Mouse (Mus musculus): Measurements from ENCODE around the gene Prss46. TPM values are rescaled to one million over a fixed set of nuclear protein-coding genes. Genes with fewer than 3 reads are reported as not detected.
A peak's percentile ranks its signal among the peaks of the same experiment; 100 is the strongest.

The Prss46 gene
- polyA plus RNA-seq, 1 experiment from 2014 or later: not detected

DNA sequence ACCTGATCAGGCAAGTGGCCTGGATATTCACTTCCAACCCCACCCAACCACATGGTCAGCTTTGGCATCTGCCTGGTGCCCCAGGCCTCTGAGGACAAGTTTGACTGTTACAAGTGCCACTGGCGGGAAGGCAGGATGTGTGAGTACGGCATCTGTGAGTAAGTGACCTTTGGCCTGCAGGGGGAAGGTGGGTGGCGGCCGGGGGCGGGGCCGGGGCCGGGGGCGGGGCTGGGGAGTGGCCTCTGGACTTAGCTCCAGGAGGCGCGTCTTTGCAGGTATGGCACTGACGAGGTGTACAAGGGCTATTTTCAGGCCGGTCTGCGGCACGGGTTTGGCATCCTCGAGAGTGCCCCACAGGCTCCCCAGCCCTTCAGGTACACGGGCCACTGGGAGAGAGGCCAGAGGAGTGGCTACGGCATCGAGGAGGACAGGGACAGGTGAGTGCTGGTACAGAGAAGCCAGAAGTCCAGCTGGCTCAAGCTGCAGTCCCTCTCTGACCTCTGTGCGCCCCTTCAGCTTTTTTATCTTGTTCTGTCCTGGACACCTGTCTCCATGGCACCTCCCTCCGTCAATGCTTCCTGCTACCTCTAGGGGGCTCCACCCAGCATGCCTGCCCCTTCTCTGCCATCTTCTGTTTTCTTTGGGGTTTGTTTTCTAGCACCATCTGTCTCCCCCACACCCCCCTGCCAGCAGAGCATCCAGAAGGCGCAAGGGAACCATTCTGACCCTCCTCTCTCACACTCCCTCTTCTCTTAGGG, 45.9 kb downstream of the Prss46 start:
- no peak for ATAC-seq (replicated peaks)
- Histone ChIP-seq H3K9me3 (no peaks in the 10 kb centered on the region), H3K9ac (no peak overlapping the region), H3K4me1 (no peaks in the 10 kb centered on the region), H3K4me3 (no peak overlapping the region), H3K4me2 (no peak overlapping the region), H3K36me3 (replicated peaks) (no peaks in the 10 kb centered on the region), H3K27me3 (replicated peaks) (0 out of 2 replicates have a peak, but pooled peaks cover 3% of the 10 kb centered on the region), H3K27ac (no peak overlapping the region)
- WGBS: 15% methylated on average over 21 of the region's 21 CpGs

DNA sequence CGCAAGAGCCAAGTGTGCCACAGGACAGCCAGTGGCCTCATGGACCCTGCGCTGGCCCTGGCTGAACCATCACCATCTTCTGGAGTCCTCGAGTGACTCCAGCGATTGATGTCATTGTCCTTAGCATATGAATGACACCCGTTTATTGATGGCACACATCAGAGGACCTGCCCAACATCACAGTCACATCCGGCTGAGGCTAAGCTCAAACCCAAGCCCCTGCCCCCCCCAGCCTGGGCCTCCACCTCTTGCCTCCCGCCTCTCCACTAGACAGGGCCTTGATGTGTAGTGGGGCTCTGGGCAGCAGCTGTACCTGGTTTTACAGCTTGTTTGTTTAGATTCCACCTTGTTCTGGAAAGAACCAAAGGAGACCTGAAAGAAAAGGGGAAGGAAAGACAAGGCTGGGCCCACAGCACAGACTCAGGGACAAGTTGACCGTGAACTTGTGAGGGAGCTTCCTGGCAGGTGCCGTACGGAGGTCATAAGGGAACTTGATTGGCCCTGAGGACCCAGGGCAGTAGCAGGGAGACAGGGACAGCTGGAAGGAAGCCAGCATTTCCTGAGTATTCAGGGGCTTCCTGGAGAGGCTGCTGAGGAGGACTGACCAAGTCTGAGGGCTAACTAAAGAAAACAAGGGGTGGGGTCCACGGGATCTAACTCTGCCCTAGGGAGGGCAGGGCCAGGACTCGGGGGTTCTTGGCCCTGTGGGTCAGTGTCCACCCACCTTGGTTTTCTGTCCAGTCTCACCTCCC, 46.9 kb downstream of the Prss46 start:
- no peaks in the 10 kb centered on the region for H3K36me3 ChIP-seq (replicated peaks)
- H3K4me3 ChIP-seq: no peak overlapping the region
- H3K4me2 ChIP-seq: no peak overlapping the region
- no peak for ATAC-seq (replicated peaks)
- peaks cover 5% of the 10 kb centered on the region; the same call in 1 of the 2 replicates for H3K4me1 ChIP-seq
- no peak overlapping the region for H3K9ac ChIP-seq
- WGBS: 82% methylated on average over 12 of the region's 12 CpGs
- no peaks in the 10 kb centered on the region for H3K9me3 ChIP-seq
- H3K27me3 ChIP-seq (replicated peaks): 0 out of 2 replicates have a peak, but pooled peaks cover 3% of the 10 kb centered on the region
- H3K27ac ChIP-seq: no peak overlapping the region

DNA sequence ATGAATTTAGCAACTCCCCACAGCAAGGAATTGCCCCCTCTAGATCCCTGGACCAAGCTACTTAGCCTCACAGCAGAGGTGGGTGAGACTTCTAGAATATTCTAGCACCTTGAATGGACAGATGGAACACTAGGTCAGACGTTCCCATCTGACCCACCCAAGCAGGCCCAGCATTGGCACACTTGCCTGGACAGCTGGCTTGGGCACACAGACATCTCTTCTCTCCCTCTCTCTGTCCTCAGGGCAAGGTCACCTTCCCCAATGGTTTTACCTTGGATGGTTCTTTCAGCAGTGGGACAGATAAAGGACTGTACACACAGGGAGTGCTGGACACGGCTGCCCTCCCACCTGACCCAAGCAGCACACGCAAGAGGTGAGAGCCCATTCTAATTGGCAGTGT, 48.2 kb downstream of the Prss46 start:
- Histone ChIP-seq H3K27me3 (replicated peaks) (0 out of 2 replicates have a peak, but pooled peaks cover 3% of the 10 kb centered on the region), H3K9ac (no peak overlapping the region), H3K4me2 (no peak overlapping the region), H3K27ac (no peak overlapping the region), H3K9me3 (no peaks in the 10 kb centered on the region), H3K4me3 (no peak overlapping the region), H3K36me3 (replicated peaks) (no peaks in the 10 kb centered on the region), H3K4me1 (peaks cover 7% of the 10 kb centered on the region; the same call in 1 of the 2 replicates)
- WGBS: 88% methylated on average over 3 of the region's 3 CpGs
- no peak for ATAC-seq (replicated peaks)

DNA sequence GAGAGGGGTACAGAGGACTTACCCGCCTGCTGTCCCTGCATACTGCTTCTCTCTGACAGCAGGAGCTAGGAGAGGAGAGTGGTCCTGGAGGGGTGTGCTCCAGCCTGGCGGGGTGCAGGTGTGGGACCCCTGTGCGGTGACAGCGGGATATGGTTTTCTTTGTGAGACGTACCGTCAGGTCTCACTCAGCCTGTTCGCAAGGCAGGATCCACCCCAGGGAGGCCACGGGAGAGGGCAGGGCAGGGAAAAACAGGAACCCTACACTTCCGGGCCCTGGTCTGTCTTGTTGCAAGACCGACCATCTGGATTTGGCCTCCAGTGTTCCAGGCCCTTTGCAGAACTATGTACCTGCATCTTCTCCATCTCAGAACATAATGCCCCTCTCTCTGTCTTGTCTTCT, 49.1 kb downstream of the Prss46 start:
- H3K9me3 ChIP-seq: no peaks in the 10 kb centered on the region
- H3K4me2 ChIP-seq: no peak overlapping the region
- peaks cover 7% of the 10 kb centered on the region; the same call in 1 of the 2 replicates for H3K4me1 ChIP-seq
- no peaks in the 10 kb centered on the region for H3K36me3 ChIP-seq (replicated peaks)
- no peak overlapping the region for H3K9ac ChIP-seq
- H3K4me3 ChIP-seq: no peak overlapping the region
- 0 out of 2 replicates have a peak, but pooled peaks cover 3% of the 10 kb centered on the region for H3K27me3 ChIP-seq (replicated peaks)
- no peak overlapping the region for H3K27ac ChIP-seq
- ATAC-seq (replicated peaks): no peak
- WGBS: 72% methylated on average over 10 of the region's 10 CpGs

DNA sequence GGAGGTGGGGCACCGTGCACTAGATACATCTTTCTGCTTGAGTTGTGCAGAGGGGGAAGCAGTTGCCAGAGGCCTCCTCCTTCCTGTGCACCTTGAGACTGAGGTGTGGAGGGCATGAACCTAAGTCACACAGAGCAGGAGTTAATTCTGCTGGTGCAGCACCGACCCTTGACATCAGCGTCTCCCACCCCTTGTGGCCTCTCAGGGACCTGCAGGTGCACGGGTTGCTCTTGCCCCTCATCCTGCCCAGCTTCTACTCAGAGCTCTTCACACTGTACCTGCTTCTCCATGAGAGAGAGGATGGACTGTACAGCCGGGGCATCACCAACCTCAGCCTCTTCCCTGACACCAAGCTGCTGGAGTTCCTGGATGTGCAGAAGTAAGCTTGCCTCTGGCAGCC, 51.2 kb downstream of the Prss46 start:
- Histone ChIP-seq H3K4me3 (no peak overlapping the region), H3K27ac (no peak overlapping the region), H3K4me1 (peaks cover 7% of the 10 kb centered on the region; the same call in 1 of the 2 replicates), H3K36me3 (replicated peaks) (no peaks in the 10 kb centered on the region), H3K4me2 (no peak overlapping the region), H3K9me3 (no peaks in the 10 kb centered on the region), H3K27me3 (replicated peaks) (no peaks in the 10 kb centered on the region), H3K9ac (no peak overlapping the region)
- no peak for ATAC-seq (replicated peaks)
- WGBS: 61% methylated on average over 5 of the region's 5 CpGs

DNA sequence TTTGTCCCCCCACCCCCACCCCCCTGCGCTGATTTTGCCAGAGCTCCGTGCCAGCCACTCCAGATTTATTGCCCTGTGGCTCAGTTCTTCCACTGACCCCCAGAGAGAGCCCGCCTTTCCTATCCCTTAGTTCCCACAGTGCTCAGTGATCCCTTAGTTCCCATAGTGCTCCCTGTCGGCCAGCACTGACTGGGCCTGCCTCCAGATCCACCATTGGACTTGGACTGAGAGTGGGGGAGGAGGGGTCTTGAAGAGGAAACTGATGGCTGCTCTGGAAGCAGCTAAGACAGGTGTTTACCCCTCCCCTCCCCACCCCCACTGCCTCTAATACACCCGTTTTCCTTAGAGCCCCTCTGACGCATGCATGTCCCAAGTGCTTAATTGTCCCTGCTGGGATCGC, 51.7 kb downstream of the Prss46 start:
- Histone ChIP-seq H3K4me3 (no peak overlapping the region), H3K9ac (no peak overlapping the region), H3K4me2 (0 out of 2 replicates have a peak overlapping the region, but pooled peaks have one; percentile 1), H3K36me3 (replicated peaks) (no peaks in the 10 kb centered on the region), H3K9me3 (no peaks in the 10 kb centered on the region), H3K4me1 (peaks cover 7% of the 10 kb centered on the region; the same call in 1 of the 2 replicates), H3K27ac (no peak overlapping the region), H3K27me3 (replicated peaks) (no peaks in the 10 kb centered on the region)
- 0 out of 2 replicates have a peak, but pooled peaks have one; percentile 33 for ATAC-seq (replicated peaks)
- WGBS: 14% methylated on average over 7 of the region's 7 CpGs

DNA sequence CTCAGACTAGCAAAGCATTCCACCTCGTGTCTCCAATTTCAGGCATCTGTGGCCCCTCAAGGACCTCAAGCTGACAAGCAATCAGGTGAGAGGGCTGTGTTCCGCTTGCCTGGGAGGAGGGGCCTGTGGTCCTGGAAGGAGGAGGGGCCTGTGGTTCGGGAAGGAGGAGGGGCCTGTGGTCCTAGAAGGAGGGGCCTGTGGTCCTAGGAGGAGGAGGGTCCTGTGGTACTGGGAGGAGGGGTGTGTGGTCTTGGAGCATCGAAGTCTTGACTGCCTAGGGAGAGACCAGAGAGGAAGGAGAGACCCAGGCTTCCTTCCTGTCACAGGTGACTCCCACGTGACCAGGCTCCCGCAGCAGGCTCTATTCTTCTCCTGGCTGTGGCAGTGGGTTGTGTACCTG, 52.3 kb downstream of the Prss46 start:
- H3K9ac ChIP-seq: no peak overlapping the region
- peak; percentile 17; the same call in 1 of the 2 replicates for ATAC-seq (replicated peaks)
- 10% methylated on average over 6 of the region's 6 CpGs for WGBS

DNA sequence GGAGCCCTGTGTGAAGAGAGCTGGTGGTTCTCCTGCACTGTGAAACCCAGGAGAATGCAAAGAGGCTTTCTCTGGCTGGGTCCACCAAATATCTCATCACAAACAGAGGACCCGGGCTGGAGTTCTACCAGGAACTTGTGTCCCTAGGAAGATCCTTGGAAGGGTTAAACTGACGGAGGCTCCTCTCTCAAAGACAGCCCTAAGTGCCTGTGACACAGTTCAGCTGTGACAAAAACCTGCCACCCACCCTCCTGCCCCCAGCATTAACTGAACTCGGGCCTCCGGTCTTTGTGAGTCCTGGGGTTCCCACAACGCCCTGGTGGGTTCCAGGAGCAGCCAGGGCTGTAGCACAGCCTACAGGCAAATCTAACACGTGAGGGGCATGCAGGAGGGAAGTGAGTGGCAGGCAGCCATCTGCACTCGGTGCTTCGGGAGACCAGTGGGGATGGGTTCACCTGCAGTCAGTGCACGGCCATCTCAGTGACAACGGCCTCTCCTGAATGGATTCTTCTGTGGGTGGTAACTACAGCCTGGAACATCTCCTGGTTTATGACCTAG, 55.2 kb downstream of the Prss46 start:
- H3K9me3 ChIP-seq: no peaks in the 10 kb centered on the region
- no peak for ATAC-seq (replicated peaks)
- no peak overlapping the region for H3K9ac ChIP-seq
- no peaks in the 10 kb centered on the region for H3K36me3 ChIP-seq (replicated peaks)
- H3K4me1 ChIP-seq: peaks cover 7% of the 10 kb centered on the region; the same call in 1 of the 2 replicates
- H3K27ac ChIP-seq: no peak overlapping the region
- WGBS: 65% methylated on average over 10 of the region's 10 CpGs
- H3K4me3 ChIP-seq: no peak overlapping the region
- H3K4me2 ChIP-seq: no peak overlapping the region
- no peaks in the 10 kb centered on the region for H3K27me3 ChIP-seq (replicated peaks)

More for the DNA sequence above, 52.3 kb downstream of the Prss46 start:
- Histone ChIP-seq H3K27me3 (replicated peaks) (no peaks in the 10 kb centered on the region), H3K4me2 (peak overlapping the region; percentile 1; the same call in 1 of the 2 replicates), H3K4me3 (no peak overlapping the region), H3K36me3 (replicated peaks) (no peaks in the 10 kb centered on the region), H3K9me3 (no peaks in the 10 kb centered on the region), H3K4me1 (peaks cover 7% of the 10 kb centered on the region; the same call in 1 of the 2 replicates), H3K27ac (no peak overlapping the region)

DNA sequence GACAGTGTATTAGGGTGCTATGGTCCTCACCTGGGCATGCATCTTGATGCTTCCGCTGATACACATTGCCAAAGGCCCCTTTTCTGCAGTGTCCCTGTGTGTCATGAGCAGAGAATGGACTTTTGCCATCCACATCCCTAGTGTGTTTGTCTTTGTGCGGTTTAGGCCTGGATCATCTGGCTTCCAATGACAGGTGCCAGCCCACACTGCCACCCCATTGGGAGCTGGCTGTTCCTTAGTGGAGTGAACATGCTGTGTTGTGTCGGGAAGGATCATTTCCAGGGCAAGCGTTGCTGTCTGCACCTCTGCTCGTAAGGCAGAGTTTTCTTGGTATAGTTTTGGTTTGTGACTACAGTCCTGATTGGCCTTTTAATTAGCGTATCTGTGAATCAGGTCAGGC, 56.9 kb downstream of the Prss46 start:
- no peak overlapping the region for H3K4me2 ChIP-seq
- H3K36me3 ChIP-seq (replicated peaks): no peaks in the 10 kb centered on the region
- no peak overlapping the region for H3K4me3 ChIP-seq
- H3K9me3 ChIP-seq: no peaks in the 10 kb centered on the region
- no peak overlapping the region for H3K27ac ChIP-seq
- H3K27me3 ChIP-seq (replicated peaks): no peaks in the 10 kb centered on the region
- peaks cover 2% of the 10 kb centered on the region; the same call in 1 of the 2 replicates for H3K4me1 ChIP-seq
- ATAC-seq (replicated peaks): no peak
- no peak overlapping the region for H3K9ac ChIP-seq
- WGBS: 88% methylated on average over 6 of the region's 6 CpGs

DNA sequence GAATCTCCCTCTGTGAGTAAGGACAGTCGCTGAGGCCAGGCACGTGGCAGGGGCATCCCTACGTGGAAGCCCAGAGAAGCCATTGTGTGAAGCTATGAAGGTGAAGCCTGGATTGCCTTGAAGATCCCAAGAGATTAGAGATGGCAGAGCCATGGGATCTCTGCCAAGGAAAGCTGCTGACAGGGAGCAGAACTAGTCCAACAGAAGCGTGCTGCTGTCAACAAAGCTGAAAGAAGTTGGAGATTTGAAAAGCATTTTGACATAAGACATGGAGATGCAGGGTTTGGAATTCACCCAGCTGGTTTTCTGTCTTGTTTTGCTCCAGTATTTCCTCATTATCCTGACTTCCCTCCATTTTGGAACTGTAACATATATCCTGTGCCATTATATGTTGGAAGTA, 58.0 kb downstream of the Prss46 start:
- ATAC-seq (replicated peaks): no peak
- Histone ChIP-seq H3K27ac (no peak overlapping the region), H3K4me3 (no peak overlapping the region), H3K9ac (no peak overlapping the region), H3K9me3 (no peaks in the 10 kb centered on the region), H3K27me3 (replicated peaks) (no peaks in the 10 kb centered on the region), H3K36me3 (replicated peaks) (no peaks in the 10 kb centered on the region), H3K4me1 (no peaks in the 10 kb centered on the region), H3K4me2 (no peak overlapping the region)
- 84% methylated on average over 4 of the region's 4 CpGs for WGBS
